8 mouse cellular contexts compared by ENCODE assay signal in the genomic region with DNA sequence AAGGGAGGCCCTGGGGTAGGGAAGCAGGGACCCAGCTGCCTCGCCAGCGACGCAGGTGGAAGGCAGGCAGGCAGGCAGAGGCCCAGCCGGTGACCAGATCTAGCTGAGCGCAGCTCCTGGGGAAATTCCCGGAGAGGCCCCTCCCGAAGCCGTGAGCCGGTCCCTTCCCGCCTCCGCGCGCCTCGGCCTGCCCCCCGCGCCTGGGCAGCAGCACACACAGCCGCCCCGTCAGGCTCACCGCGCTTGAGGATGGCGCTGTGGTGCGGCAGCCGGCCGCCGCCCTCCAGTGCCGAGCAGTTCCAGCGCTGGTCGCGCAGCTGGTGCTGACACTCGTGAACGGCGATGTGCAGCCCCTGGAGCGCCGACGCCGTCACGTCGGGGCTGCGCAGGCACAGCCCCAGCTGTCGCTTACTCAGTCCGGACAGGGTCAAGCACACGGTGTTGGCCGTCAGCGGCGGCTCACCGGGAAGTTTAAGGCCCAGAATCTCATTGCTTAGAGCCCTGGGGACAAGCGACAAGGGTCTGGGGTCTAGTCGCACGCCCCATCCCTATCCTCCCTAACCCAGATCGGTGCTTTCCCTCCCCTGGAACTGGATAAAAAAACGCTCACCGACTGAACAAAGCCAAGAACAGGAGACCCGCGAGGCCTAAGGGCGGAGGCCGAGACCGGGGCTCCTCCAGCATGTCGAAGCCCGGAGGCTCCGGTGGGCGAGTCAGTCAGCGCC. TPM values are rescaled to one million over a fixed set of nuclear protein-coding genes. Genes with fewer than 3 reads are reported as not detected.
DNase-seq lines count a peak whose midpoint lies in the region; ATAC-seq and TF ChIP-seq lines count a peak whose summit lies in the region.

No protein-coding gene starts in this region.

- H3K4me2 ChIP-seq in hindbrain, embryonic 13.5 days, result peak overlapping the region; percentile 47
- peak overlapping the region; percentile 48 for H3K4me2 ChIP-seq in neural tube, embryonic 13.5 days

- H3K27ac ChIP-seq in gastrocnemius, adult 2 months, result 0 out of 2 replicates have a peak overlapping the region, but pooled peaks have one; percentile 6
- no peak overlapping the region for H3K27ac ChIP-seq in hindbrain, embryonic 13.5 days
- H3K27ac ChIP-seq in neural tube, embryonic 13.5 days (replicated peaks), result no peak overlapping the region

- H3K9ac ChIP-seq in hindbrain, embryonic 13.5 days, result peak overlapping the region; percentile 31; the same call in 1 of the 2 replicates
- peak overlapping the region; percentile 52 for H3K9ac ChIP-seq in neural tube, embryonic 13.5 days

- peak; percentile 57 for DNase-seq in gastrocnemius, adult 2 months
- no peak for DNase-seq in gastrocnemius, adult 8-10 months (ENCODE audit: low spot score in 2 of 2)
- peak; percentile 27 for DNase-seq in liver
- DNase-seq in left cerebral cortex, postnatal 25 days (ENCODE audit: low spot score in 2 of 2), result no peak
- DNase-seq in Muller cell, postnatal 12 days (ENCODE audit: inconsistent ontology term), result no peak

- intact Hi-C loops in gastrocnemius, adult 2 months (cut with DNase I), result no loop called here
- intact Hi-C loops in left cerebral cortex, postnatal 25 days (cut with DNase I), result no loop called here

- peaks cover 42% of the 10 kb centered on the region for H3K4me1 ChIP-seq in hindbrain, embryonic 13.5 days (replicated peaks)
- H3K4me1 ChIP-seq in neural tube, embryonic 13.5 days (replicated peaks), result peaks cover 47% of the 10 kb centered on the region

- H3K36me3 ChIP-seq in hindbrain, embryonic 13.5 days, result no peaks in the 10 kb centered on the region
- no peaks in the 10 kb centered on the region for H3K36me3 ChIP-seq in neural tube, embryonic 13.5 days

- H3K9me3 ChIP-seq in hindbrain, embryonic 13.5 days, result no peaks in the 10 kb centered on the region
- no peaks in the 10 kb centered on the region for H3K9me3 ChIP-seq in neural tube, embryonic 13.5 days

- peak; percentile 47 for ATAC-seq in activated CD4-positive, CD25-positive, alpha-beta regulatory T cell, adult 4 months
- ATAC-seq in hindbrain, embryonic 13.5 days (ENCODE audit: low FRiP score), result peak; percentile 56
- peak; percentile 44 for ATAC-seq in neural tube, embryonic 13.5 days (ENCODE audit: low read depth)

- peak; percentile 16; the same call in 1 of the 2 replicates for TF ChIP-seq CTCF in gastrocnemius, adult 2 months (IDR thresholded peaks at IDR 0.05)

- under 1% methylated on average over 60 of the region's 62 CpGs for WGBS in hindbrain, embryonic 13.5 days
- WGBS in neural tube, embryonic 13.5 days, result 1% methylated on average over 62 of the region's 62 CpGs

- peak overlapping the region; percentile 65 for H3K4me3 ChIP-seq in gastrocnemius, adult 2 months
- H3K4me3 ChIP-seq in hindbrain, embryonic 13.5 days, result peak overlapping the region; percentile 28
- H3K4me3 ChIP-seq in neural tube, embryonic 13.5 days, result peak overlapping the region; percentile 26

- H3K27me3 ChIP-seq in hindbrain, embryonic 13.5 days, result peaks cover 100% of the 10 kb centered on the region
- peaks cover 100% of the 10 kb centered on the region for H3K27me3 ChIP-seq in neural tube, embryonic 13.5 days

RNA-seq across cellular contexts. Expression of gene Wnt10b, which starts 1.5 kb away (rescaled TPM):
- total RNA-seq in gastrocnemius, adult 2 months (2021), result 1 to 10 TPM in 1 of 2 experiments, under 1 TPM in 1; 0.97 to 1.4 TPM
- total RNA-seq in gastrocnemius, adult 8-10 months (2022), result 1 to 10 TPM in 1 of 4 experiments, under 1 TPM in 3; 0.48 to 1.1 (median 0.85) TPM
- polyA plus RNA-seq in activated CD4-positive, CD25-positive, alpha-beta regulatory T cell, adult 4 months (2017; shearing (Covaris generic)), result under 1 TPM in 1 of 2 experiments, not detected in 1; 0.22 TPM
- 0.12 TPM in 1 of 2 replicates, not detected in the other for polyA plus RNA-seq in hindbrain, embryonic 13.5 days (2015; fragmentation: Nextera tagmentation; extraction: Ambion mirVana)
- not detected in 2 replicates for polyA plus RNA-seq in neural tube, embryonic 13.5 days (2015; fragmentation: Nextera tagmentation; extraction: Ambion mirVana)
- under 1 TPM; 0.37 to 0.62 TPM for total RNA-seq in left cerebral cortex, postnatal 25 days (2021)

RNA-seq across cellular contexts. Expression of gene Wnt1, which starts 13.2 kb away (rescaled TPM):
- under 1 TPM in 1 of 2 experiments, not detected in 1; 0.08 TPM for total RNA-seq in gastrocnemius, adult 2 months (2021)
- not detected for total RNA-seq in gastrocnemius, adult 8-10 months (2022)
- polyA plus RNA-seq in activated CD4-positive, CD25-positive, alpha-beta regulatory T cell, adult 4 months (2017; shearing (Covaris generic)), result not detected
- 3.7 and 4.6 TPM in 2 replicates for polyA plus RNA-seq in hindbrain, embryonic 13.5 days (2015; fragmentation: Nextera tagmentation; extraction: Ambion mirVana)
- 3.6 and 3.9 TPM in 2 replicates for polyA plus RNA-seq in neural tube, embryonic 13.5 days (2015; fragmentation: Nextera tagmentation; extraction: Ambion mirVana)
- not detected for total RNA-seq in left cerebral cortex, postnatal 25 days (2021)

RNA-seq across cellular contexts. Expression of gene Arf3, which starts 13.4 kb away (rescaled TPM):
- total RNA-seq in gastrocnemius, adult 2 months (2021), result 1 to 10 TPM; 8.1 to 9.4 TPM
- total RNA-seq in gastrocnemius, adult 8-10 months (2022), result 1 to 10 TPM; 6.9 to 8.9 (median 8.1) TPM
- polyA plus RNA-seq in activated CD4-positive, CD25-positive, alpha-beta regulatory T cell, adult 4 months (2017; shearing (Covaris generic)), result 10 to 100 TPM; 29.9 to 46.7 TPM
- polyA plus RNA-seq in hindbrain, embryonic 13.5 days (2015; fragmentation: Nextera tagmentation; extraction: Ambion mirVana), result 68.4 and 71.7 TPM in 2 replicates
- polyA plus RNA-seq in neural tube, embryonic 13.5 days (2015; fragmentation: Nextera tagmentation; extraction: Ambion mirVana), result 71.9 and 74.9 TPM in 2 replicates
- total RNA-seq in left cerebral cortex, postnatal 25 days (2021), result 100 to 1,000 TPM; 767 to 776 TPM

RNA-seq across cellular contexts. Expression of gene Ddn, which starts 32.8 kb away (rescaled TPM):
- under 1 TPM; 0.33 to 0.78 TPM for total RNA-seq in gastrocnemius, adult 2 months (2021)
- under 1 TPM; 0.12 to 0.67 (median 0.43) TPM for total RNA-seq in gastrocnemius, adult 8-10 months (2022)
- polyA plus RNA-seq in activated CD4-positive, CD25-positive, alpha-beta regulatory T cell, adult 4 months (2017; shearing (Covaris generic)), result not detected
- 0.63 and 0.69 TPM in 2 replicates for polyA plus RNA-seq in hindbrain, embryonic 13.5 days (2015; fragmentation: Nextera tagmentation; extraction: Ambion mirVana)
- 0.50 TPM in 2 replicates for polyA plus RNA-seq in neural tube, embryonic 13.5 days (2015; fragmentation: Nextera tagmentation; extraction: Ambion mirVana)
- 100 to 1,000 TPM; 829 to 842 TPM for total RNA-seq in left cerebral cortex, postnatal 25 days (2021)

RNA-seq across cellular contexts. Expression of gene Fkbp11, which starts 48.4 kb away (rescaled TPM):
- 1 to 10 TPM; 1.0 to 1.3 TPM for total RNA-seq in gastrocnemius, adult 2 months (2021)
- total RNA-seq in gastrocnemius, adult 8-10 months (2022), result under 1 TPM in 3 of 4 experiments, not detected in 1; 0.43 to 0.92 (median 0.72) TPM
- 1 to 10 TPM; 1.3 to 1.7 TPM for polyA plus RNA-seq in activated CD4-positive, CD25-positive, alpha-beta regulatory T cell, adult 4 months (2017; shearing (Covaris generic))
- polyA plus RNA-seq in hindbrain, embryonic 13.5 days (2015; fragmentation: Nextera tagmentation; extraction: Ambion mirVana), result 5.1 and 6.6 TPM in 2 replicates
- 8.1 and 10.9 TPM in 2 replicates for polyA plus RNA-seq in neural tube, embryonic 13.5 days (2015; fragmentation: Nextera tagmentation; extraction: Ambion mirVana)
- total RNA-seq in left cerebral cortex, postnatal 25 days (2021), result 1 to 10 TPM; 1.4 to 2.3 TPM

Comparison
In these comparisons a context has a peak if more than half of its experiments do, and no peak if none do; other contexts are left out.
1. DNase-seq: peak in gastrocnemius, adult 2 months (single experiment) and liver (single experiment); none in gastrocnemius, adult 8-10 months (0 of 2), left cerebral cortex, postnatal 25 days (0 of 2) and Muller cell, postnatal 12 days (single experiment).
2. RNA of gene Arf3, which starts 13.4 kb away (total RNA-seq): 767 to 776 TPM in left cerebral cortex, postnatal 25 days; 8.1 to 9.4 TPM in gastrocnemius, adult 2 months and 6.9 to 8.9 TPM in gastrocnemius, adult 8-10 months; every median in the first group is over 10 times any median in the second.
3. Peak in every context shown above with its lines, with median percentiles within 50 percentile points of each other: H3K4me3 ChIP-seq and ATAC-seq.